Mouse (Mus musculus) adrenal gland, adult 18-20 months (tissue): ENCODE measurements around the gene Gm7030. TPM values are rescaled to one million over a fixed set of nuclear protein-coding genes. Genes with fewer than 3 reads are reported as not detected.
"Not testable (repeated sequence)": the region's sequence is repeated elsewhere in the genome, so short reads cannot be mapped to it uniquely, and the experiment has no call there.

Experiments
- DNase-seq, 2 experiments: peaks; one replicate each; pipeline ENCODE4 v3.0.0; 2021 to 2022; ENCODE audit warnings: low spot score in 2 of 2
- total RNA-seq, 2 experiments: library from RNA; stranded (reverse); gene quantifications; 1 replicate in 1 of 2; 2 replicates in 1 of 2; pipeline ENCODE4 v1.2.3; 2021

Gm7030 gene
- total RNA-seq, 2 experiments from 2014 or later, result 0.53 to 0.67 TPM

DNA sequence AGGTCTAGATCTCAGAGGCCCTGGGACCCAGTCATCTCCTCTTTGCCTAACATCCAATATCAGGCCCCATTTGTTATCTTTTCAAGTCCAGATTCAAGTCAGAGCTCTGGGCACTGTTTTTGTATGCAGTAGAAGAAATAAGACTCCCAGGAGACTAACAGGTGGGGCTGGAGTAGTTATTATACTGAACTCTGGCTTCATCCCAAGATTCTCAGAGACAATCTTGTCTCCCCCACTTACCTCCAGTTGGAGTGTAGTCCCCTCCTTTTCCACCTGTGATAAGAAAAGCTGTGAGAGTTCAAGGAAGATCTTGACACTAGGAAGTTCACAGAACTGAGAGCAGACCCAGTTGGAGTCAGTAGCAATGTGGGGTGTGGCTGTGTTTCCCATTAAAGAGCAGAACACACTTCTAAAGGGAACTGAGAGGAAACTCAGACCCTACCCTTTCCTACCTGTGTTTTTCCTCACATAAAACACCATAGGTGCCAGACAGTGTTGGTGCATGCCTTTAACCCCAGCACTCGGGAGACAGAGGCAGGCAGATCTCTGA lies 7.1 kb upstream of the Gm7030 start:
- not testable (repeated sequence) for DNase-seq

DNA sequence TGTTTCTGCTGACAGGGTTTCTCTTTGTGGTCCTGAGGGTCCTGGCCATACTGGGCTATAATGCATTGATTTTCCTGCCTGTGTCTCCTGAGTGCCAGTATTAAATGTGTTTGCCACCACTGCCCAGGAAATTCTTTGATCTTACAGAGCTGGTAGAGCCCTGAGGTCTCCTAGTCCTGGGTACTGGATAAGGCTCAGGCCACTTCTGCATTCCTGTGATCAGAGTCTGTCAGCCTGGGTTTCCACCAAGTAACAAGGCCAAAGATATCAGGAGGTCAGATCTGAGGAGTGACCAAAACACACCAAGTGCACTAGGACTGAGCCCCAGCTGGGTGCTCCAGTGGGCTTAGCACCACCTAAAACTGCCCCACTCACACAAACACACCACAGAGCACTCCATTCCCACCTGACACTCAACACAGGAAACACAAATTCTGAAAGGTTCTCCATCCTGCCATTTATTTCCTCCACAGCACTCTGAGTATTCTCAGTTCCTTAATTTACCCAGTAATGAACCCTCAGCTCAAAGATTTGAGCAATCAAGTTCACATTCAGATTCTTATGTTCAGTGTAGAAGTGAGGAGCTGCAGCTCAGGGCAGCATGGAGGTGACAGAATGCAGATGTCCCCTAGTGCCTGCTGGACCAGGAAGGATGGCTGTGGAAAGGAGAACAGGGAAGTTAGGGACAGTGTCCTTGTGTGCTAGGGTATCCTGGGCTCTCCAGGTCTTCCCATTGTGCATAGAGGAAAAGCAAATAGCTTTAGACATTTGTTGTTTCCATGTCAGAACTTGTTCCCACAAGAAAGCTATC lies 6.4 kb upstream of the Gm7030 start:
- DNase-seq, result not testable (repeated sequence)

DNA sequence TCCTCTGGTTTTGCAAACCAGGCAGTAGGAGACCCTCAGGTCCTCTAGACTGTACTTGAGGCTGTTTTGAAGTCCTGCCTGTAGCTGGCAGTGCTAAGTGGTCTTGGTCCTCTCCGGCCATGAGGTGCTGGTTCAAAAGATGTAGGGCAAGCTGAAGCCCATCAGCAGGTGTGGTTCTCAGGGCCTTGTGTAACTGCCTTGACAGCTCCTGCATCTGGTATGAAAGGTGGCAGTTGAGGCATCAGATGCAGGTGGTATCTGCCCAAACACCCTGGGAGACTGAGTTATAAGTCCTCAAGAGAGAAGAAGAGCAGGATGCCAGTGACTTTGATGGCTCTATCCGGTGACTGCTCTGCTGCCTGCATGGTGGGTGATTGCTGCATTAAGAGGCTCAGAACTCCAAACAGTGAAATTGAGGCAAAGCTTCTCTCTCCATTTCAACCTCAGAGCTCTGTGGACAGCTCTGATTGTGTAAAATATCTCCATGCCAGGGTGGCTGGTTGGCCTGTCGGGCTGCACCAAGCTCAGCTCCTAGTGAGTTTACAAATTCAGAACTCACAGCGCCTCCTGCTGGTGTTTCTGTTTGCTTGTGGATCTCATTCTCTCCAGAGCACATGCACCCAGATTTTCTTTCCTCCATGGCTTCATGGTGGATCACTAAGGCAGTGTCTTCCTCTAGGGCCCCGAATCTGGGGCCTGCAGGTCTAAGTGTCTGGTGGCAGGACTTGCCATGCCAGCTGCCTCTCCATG lies 2.5 kb upstream of the Gm7030 start:
- DNase-seq, result no peak

DNA sequence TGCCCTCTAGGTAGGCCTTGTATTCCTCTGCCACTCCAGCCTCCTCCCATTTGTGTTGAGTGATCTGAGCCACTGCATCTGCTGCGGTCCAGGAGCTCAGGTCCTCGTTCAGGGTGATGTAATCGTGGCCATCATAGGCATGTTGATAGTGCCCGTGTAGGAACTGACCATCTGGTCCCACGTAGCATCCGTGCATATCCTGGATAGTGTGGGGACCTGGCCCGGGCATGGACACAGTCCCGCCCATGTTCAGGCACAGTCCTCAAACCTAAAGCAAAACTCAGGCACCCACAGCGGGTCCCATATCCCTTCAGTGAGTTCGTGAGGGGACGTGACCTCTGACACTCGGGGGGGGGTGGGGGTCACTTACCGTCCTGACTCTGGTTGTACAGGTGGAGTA lies 700 bp downstream of the Gm7030 start:
- DNase-seq, result not testable (repeated sequence)

DNA sequence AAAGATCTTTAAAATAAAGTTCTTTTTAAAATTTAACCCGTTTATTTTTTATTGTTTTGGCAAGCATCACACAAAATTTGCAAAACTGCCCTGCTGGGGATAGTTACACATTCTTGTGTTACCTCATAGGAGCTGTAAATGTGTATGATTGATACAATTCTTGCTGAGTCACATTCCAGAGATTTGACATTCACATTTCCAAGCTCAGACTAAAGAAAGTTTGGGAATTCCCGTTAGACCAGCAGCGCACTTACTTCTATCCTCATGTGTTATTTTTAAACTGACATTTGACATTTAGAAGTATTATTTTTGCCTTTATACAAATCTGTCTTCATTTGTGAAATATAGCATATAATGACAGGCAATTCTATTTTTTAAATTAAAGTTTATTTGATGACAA lies 5.1 kb downstream of the Gm7030 start:
- DNase-seq, result not testable (repeated sequence)

DNA sequence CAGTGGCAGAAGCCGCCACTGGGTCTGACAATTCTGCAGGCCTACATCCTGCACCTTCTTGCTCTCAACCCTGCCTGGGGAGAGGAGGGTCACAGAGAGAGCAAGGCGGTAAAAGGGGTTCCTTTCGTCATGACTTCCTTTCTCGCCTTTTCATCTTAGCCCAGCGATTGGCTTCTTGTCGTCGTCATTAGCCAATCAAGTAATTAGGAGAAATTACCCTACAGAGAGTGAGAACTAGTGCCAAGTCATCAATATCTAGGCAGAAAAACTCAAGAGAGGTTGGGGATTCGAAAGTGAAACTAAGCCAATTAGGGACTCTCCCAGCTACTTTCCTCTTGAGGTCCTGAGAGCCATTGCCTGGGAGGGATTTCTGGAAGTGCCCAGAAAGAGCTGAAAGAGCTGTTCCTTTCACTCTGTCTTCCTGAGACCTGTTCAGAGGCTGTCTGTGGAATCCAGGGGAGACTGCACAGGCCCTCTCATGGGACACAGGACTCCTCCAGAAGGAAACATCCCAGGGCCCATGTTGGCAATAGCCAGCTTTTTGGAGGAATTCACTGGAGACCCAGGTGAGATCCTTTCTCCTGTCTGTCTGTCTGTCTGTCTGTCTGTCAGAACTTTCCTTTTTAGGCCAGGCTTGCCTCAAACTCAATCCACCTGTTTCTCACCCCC lies 7.7 kb downstream of the Gm7030 start, which contains the start of gene Gm19684:
Gene Gm19684, plus strand, starts transcription at position 327 of the 669 bp plus-strand sequence.
- peak in 1 of 2 experiments; percentile 34 for DNase-seq

DNA sequence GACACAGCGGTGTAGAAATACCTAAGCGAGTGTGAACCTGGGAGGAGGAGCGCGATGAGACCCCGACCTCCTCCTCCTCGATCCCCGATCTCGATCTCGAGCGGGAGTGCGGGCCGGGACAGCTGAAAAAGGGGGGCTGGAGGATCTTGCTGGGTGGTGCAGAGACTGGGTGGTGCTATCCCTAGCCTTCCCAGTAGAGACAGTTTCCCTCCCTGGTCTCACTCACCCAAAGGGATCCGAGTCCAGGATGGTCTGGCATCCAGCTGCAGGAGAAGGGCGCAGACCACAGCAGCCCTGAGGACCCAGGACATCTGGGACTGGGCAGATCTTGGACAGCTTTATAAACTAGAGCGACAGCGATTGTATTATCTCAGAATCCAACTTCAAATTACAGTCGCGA lies 8.4 kb downstream of the Gm7030 start:
- DNase-seq, result not testable (repeated sequence)

DNA sequence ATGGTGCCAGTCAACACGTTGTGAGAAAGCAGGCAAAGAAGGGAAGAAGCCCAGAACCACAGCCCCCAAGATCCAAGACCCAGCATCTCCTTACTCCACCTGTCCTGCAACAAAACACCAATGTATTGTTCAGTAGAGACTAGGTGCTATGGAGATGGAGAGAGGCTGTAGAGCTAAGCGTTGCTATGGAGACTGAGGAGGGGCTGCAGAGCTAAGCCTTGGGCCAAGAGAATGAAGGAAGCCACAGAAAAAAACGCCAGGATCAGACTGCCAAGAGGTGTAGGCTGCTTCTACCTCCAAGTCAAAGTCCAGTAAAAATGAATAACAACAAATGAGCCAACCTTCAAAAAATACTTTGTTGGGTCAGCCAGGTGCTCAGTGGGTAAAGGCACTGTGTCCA lies 12.7 kb downstream of the Gm7030 start:
- not testable (repeated sequence) for DNase-seq

DNA sequence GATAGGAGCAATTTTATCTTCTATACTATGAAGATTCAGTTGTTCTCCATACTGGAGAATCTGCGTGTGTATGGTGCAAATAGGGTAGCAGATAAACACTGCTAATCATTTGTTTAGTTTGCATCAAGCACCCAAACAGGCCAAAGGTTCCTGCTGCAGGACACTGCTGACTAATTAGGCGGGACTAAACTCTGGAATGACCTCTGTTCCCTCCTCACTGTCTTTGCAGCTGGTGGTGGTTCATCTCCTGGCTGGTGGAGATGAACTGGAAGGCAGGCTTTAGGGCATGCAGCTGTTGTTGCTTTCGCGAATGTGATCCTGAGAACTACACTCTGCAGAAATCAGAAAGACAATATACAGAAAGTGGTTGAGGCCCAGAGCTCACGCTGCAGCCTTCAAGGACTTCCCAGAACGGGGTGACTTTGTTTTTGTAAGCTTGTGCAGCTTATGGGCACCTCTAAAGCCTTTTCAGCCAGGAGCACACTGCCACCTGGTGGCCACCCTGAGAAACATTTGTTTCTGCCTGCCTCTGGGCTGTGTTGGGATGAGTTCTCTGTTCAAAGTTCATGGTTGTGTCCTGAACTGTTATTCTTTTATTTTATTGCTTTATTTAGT lies 15.1 kb downstream of the Gm7030 start:
- peak in 1 of 2 experiments; percentile 50 for DNase-seq

DNA sequence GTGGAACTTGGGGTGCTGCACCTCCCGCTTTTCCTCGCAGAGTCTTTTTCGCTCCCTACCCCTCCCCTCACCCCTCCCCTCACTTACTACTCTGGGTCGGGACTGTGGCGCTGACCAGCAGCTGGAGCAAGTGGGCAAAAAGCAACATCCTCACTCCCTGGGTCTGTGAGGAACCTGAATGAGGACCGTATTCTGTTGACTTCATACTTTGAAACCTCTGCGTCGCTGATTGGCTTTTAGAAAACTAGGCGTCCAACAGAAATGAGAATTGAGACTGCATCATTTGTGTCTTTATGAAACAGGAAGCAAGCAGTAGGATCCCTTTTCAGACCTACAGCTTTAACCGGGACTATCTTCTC lies 17.7 kb downstream of the Gm7030 start:
- not testable (repeated sequence) for DNase-seq

DNA sequence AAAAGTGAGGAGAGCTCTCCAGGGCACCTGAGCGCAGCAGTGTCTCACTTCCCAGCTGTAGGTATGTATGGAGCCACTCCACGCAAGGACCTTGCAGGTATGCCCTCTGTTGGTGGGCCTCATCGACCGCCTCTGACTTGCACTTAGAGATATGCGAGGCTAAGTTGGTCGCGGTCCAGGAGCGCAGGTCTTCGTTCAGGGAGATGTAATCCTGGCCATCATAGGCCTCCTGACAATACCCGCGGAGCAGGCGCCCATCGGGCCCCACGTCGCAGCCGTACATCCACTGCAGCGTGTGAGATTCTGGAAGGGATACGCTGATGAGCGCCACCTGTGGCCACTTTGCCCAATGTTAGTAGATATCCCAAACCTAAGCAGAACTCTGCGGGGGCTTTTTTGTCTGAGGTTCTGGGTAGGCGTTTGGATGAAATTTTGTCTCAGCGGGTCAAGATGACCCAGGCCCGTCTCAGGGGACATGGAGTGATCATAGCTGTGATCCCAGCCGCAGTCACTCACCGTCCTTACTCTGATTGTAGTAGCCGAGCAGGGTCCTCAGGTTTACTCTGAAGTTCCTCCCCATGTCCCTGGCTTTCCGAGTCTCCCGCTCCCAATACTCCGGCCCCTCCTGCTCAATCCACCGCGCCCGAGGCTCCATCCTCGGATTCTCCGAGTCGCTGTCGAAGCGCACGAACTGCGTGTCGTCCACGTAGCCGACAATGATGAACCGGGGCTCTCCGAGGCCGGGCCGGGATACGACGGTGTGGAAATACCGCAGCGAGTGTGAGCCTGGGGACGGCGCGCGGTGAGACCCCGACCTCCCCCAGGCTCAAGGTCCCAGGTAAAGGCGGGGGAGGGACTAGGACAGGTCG lies 18.4 kb downstream of the Gm7030 start:
- not testable (repeated sequence) for DNase-seq

DNA sequence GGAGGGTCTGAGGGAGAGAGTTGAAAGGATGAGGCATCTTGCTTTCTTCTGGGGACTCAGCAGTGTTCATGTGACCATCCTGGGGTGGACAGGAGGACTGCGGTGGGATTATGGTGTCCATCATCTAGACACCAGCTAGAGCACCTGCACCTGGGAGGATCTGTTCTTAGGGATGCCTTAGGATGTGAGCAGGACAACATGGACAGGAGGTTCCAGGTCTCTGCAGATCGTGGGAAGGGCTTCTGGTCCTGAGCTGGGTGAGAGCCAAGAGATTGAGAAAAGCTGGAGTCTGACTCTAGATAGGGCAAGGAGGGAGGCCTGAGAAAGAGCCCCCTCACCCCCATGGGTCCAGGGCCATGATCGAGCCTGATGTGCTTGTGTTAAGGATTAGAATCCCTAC lies 19.1 kb downstream of the Gm7030 start:
- not testable (repeated sequence) for DNase-seq

DNA sequence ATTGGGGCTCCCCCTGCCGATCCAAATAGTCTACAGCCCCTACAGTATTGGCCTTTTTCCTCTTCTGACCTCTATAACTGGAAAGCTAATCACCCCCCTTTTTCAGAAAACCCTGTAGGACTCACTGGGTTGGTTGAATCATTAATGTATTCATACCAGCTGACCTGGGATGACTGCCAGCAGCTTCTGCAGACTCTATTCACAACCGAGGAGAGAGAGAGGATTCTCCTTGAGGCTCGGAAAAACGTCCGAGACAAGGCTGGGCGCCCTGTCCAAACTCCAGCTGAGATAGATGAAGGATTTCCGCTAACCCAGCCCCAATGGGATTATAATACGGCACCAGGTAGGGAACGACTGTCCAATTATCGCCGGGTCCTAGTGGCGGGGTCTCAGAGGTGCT lies 27.1 kb downstream of the Gm7030 start:
- DNase-seq, result not testable (repeated sequence)

DNA sequence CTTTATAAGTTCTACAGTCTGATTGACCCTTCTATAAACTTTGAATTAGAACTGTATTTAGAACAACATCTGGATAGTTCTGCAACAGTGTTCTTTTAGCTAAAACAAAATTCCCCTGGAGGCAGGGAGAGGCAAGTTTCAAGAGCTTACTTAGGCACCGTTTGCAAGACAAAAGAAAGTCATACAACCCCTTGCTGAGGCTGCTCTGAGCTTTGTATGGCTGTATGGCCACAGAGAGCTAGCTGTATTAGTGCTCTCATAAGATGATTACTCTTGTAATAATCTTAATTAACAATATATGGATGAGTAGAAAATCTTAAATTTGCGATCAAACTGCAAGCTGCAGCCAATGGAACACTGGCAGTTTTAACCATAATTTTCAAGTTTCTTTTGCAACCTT lies 29.6 kb downstream of the Gm7030 start:
- DNase-seq, result not testable (repeated sequence)

DNA sequence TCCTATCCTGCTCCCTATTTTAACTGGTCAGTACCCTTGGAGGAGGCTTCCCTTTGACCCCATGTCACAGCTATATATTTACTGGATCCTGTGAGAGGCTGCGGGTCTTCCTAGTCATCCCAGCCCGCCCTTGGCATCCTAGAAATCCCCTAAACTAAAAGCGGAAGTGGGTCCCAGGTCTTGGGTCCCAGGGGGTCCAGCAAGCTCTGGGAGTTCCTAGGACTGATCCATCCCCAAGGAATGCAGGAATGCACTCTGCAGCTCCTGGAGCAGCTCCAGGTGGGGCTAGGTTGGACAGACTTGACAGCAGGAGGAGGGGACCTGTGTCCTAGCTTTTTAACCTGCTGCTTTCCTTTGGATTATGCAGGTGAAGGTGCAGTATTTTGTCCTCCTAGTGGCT lies 35.3 kb downstream of the Gm7030 start:
- no peak for DNase-seq

DNA sequence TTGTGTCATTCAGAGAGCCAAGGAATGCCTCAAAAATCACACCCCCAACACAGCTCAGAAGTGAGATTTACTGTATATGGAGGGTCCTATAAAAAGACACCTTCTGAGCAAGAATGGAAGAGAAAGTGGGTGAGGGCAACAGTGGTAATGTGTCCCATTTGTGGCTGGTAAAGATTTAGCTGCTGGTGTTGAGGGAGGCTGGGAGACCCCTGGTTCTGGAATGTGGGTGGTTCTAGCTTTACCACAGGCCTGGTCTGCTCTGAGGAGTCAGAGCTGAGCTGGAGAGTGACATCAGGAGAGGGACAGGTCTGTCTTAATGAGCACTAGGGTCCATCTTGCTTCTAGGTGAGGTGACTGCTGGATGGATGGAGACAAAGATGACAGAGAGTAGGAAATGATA lies 36.7 kb downstream of the Gm7030 start:
- not testable (repeated sequence) for DNase-seq

DNA sequence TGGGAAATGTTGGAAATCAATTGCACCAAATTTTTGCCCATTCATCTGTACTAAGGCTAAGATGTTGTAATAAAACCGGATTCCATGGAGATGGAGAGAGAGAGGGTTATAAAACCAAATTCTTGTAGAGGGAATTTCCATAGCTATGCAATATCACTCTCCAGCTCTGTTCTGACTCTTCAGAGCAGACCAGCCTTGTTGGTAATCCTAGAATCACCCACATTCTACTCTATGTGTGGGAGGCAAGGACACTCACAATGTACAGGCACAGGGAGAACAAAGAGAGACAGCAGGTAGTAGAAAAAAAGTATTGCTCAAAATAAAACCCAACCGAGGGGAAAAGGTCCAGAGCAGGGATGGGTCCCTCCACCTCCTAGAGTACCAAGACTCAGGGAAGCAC lies 37.3 kb downstream of the Gm7030 start:
- not testable (repeated sequence) for DNase-seq

DNA sequence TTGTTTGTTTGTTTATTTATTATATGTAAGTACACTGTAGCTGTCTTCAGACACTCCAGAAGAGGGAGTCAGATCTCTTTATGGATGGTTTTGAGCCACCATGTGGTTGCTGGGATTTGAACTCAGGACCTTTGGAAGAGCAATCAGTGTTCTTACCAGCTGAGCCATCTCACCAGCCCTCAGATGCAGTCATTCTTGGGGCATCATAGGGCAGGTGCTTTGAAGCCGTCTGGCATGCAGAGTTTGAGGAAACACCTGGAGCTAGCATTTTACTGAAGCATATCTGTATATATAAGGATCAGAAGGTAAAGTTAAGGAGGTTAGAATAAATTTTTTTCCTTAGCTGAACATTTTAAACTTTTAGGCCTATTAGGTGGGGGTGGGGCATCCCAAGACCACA lies 43.2 kb downstream of the Gm7030 start:
- DNase-seq, result not testable (repeated sequence)

DNA sequence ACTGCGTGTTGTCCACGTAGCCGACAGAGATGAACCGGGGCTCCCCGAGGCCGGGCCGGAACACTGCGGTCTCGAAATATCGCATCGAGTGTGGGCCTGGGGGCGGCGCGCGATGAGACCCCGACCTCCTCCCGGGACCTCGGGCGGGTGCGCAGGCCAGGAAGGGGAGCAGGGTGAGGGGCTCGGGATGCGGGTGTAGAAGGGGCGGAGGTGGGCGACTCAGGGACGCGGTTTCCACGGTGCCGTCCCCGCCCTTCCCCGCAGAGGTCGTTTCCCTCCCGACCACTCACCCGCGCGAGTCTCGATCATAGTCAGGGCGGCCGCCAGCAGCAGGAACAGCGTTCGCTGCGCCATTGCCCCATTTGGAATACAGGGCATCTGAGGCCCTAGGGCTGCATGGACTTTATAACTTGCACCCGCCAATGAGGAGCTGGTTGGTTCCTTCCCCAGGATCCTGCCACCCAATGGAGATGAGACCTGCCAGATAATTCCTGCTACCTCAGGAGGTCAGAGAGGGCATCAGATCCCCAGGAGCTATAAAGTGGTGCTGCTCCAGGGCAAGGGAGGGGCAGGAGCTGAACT lies 45.3 kb downstream of the Gm7030 start:
- peak in 1 of 2 experiments; percentile 29 for DNase-seq
